Mouse (Mus musculus): ENCODE data around the gene Ccdc77.

Ccdc77 gene

GRCm38 (mm10) chr6:120363688-120364522, at the start of gene Ccdc77, which contains the start of gene Kdm5a:
Ccdc77 (minus strand) TSS chr6:120364374.
Kdm5a (plus strand) TSS chr6:120364124.
- DNase-seq (ENCODE audit: low spot score) = peak; percentile 88

GRCm38 (mm10) chr6:120403936-120404335, 39.8 kb upstream of the Ccdc77 start:
- no peak for DNase-seq (ENCODE audit: low spot score)

- no peak for DNase-seq (ENCODE audit: low spot score)
Measured at GRCm38 (mm10) chr6:120395622-120396345, 31.6 kb upstream of the Ccdc77 start.

- DNase-seq (ENCODE audit: low spot score) = no peak
Measured at GRCm38 (mm10) chr6:120392811-120393210, 28.6 kb upstream of the Ccdc77 start.

GRCm38 (mm10) chr6:120390054-120390453, 25.9 kb upstream of the Ccdc77 start:
- no peak for DNase-seq (ENCODE audit: low spot score)

GRCm38 (mm10) chr6:120376736-120377135, 12.6 kb upstream of the Ccdc77 start:
- no peak for DNase-seq (ENCODE audit: low spot score)

GRCm38 (mm10) chr6:120365051-120365450, 877 bp upstream of the Ccdc77 start:
- DNase-seq (ENCODE audit: low spot score) = no peak

- peak; percentile 17 for DNase-seq (ENCODE audit: low spot score)
Measured at GRCm38 (mm10) chr6:120364523-120364905, 340 bp upstream of the Ccdc77 start.

GRCm38 (mm10) chr6:120362774-120363687, 1.1 kb downstream of the Ccdc77 start:
- DNase-seq (ENCODE audit: low spot score) = no peak

GRCm38 (mm10) chr6:120362124-120362523, 2.0 kb downstream of the Ccdc77 start:
- no peak for DNase-seq (ENCODE audit: low spot score)

- peak; percentile 63 for DNase-seq (ENCODE audit: low spot score)
Measured at GRCm38 (mm10) chr6:120356951-120357945, 6.9 kb downstream of the Ccdc77 start.

GRCm38 (mm10) chr6:120356478-120356877, 7.7 kb downstream of the Ccdc77 start:
- DNase-seq (ENCODE audit: low spot score) = no peak

- DNase-seq (ENCODE audit: low spot score) = no peak
Measured at GRCm38 (mm10) chr6:120349018-120349417, 15.2 kb downstream of the Ccdc77 start.

- DNase-seq (ENCODE audit: low spot score) = no peak
Measured at GRCm38 (mm10) chr6:120343992-120344391, 20.2 kb downstream of the Ccdc77 start.

GRCm38 (mm10) chr6:120332351-120332750, 31.8 kb downstream of the Ccdc77 start:
- DNase-seq (ENCODE audit: low spot score) = no peak

- peak; percentile 65 for DNase-seq (ENCODE audit: low spot score)
Measured at GRCm38 (mm10) chr6:120324295-120324927, 39.8 kb downstream of the Ccdc77 start.

GRCm38 (mm10) chr6:120320369-120320768, 43.8 kb downstream of the Ccdc77 start:
- no peak for DNase-seq (ENCODE audit: low spot score)

- DNase-seq (ENCODE audit: low spot score) = no peak
Measured at GRCm38 (mm10) chr6:120319129-120319528, 45.0 kb downstream of the Ccdc77 start.

GRCm38 (mm10) chr6:120318303-120318940, 45.8 kb downstream of the Ccdc77 start:
- DNase-seq (ENCODE audit: low spot score) = no peak

- DNase-seq (ENCODE audit: low spot score) = no peak
Measured at GRCm38 (mm10) chr6:120312443-120312842, 51.7 kb downstream of the Ccdc77 start.

Data from urinary bladder, postnatal 25 days (tissue).